9 mouse cellular contexts compared by ENCODE assay signal in the genomic region with DNA sequence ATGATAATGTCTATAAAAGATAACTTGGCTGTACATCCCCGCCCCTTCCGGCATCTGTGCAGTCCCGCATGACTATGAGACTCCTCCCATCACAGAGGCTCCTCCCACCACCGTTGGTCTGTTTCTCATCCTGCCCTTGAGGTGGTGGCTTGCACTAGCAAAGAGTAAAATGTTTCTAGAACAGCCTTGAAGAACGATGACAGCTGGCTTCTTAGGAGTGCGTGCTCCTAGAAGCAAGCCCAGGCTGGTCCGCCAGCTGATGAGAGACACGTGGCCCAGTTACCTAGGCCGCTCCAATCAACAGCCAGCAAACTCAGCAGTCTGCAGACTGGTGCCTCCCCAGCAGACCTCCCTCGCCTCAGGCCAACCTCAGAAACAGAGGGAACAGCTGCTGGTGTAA. TPM values are rescaled to one million over a fixed set of nuclear protein-coding genes. Genes with fewer than 3 reads are reported as not detected.
DNase-seq lines count a peak whose midpoint lies in the region; ATAC-seq and TF ChIP-seq lines count a peak whose summit lies in the region.
"Had no signal": no experiment of that assay in that cellular context is flagged by ENCODE, and none has a peak within 500 bp of the region (broad histone marks: within the 10 kb centered on the region; RNA-seq: fewer than 3 reads in every experiment).

No protein-coding gene starts in this region.

- H3K9ac ChIP-seq in kidney, embryonic 15.5 days: no peak overlapping the region
- no peak overlapping the region for H3K9ac ChIP-seq in CH12.LX (ENCODE audit: insufficient read depth, low read depth)
- H3K9ac ChIP-seq in limb, embryonic 14.5 days (ENCODE audit: low read depth, low read length, severe bottlenecking): no peak overlapping the region

- in situ Hi-C loops in CH12.LX (cut with MboI; ENCODE audit: low pct_ligation_motif_present, low pct_unique_long_range_greater_than_20kb, low sequenced_read_pairs): loop anchor here (5.0 kb wide), 3 partner anchors 91 to 861 kb away; a partner anchor contains a TSS

- TF ChIP-seq POLR2A in CH12.LX (IDR thresholded peaks at IDR 0.05; ENCODE audit: low read depth, low read length): no peak
- TF ChIP-seq POLR2A in limb, embryonic 14.5 days (IDR thresholded peaks at IDR 0.05; ENCODE audit: borderline replicate concordance, extremely low read depth, insufficient read depth, insufficient read length): no peak

- 46% methylated on average over 10 of the region's 10 CpGs for WGBS in kidney, embryonic 15.5 days
- WGBS in limb, embryonic 14.5 days: 23% methylated on average over 10 of the region's 10 CpGs

- no peak for TF ChIP-seq EP300 in CH12.LX (IDR thresholded peaks at IDR 0.05; ENCODE audit: low read length)

- H3K4me2 ChIP-seq in kidney, embryonic 15.5 days: no peak overlapping the region
- H3K4me2 ChIP-seq in CH12.LX (ENCODE audit: insufficient read depth, low read depth, poor library complexity, severe bottlenecking): no peak overlapping the region
- no peak overlapping the region for H3K4me2 ChIP-seq in limb, embryonic 14.5 days (replicated peaks; ENCODE audit: low read depth, low read length, severe bottlenecking)

- H3K4me3 ChIP-seq in kidney, embryonic 15.5 days (replicated peaks): no peak overlapping the region
- no peak overlapping the region for H3K4me3 ChIP-seq in CH12.LX (replicated peaks in 1 of 3; ENCODE audit: low read depth in 2 of 3, low read length in 2 of 3, poor library complexity in 1 of 3)
- no peak overlapping the region for H3K4me3 ChIP-seq in limb, embryonic 14.5 days (replicated peaks; ENCODE audit: low read length)

- H3K9me3 ChIP-seq in kidney, embryonic 15.5 days (replicated peaks): no peaks in the 10 kb centered on the region
- H3K9me3 ChIP-seq in CH12.LX (replicated peaks; ENCODE audit: low read length): no peaks in the 10 kb centered on the region
- H3K9me3 ChIP-seq in limb, embryonic 14.5 days (ENCODE audit: control insufficient read depth, low read length): no peaks in the 10 kb centered on the region

- TF ChIP-seq CTCF in CH12.LX (conservative IDR thresholded peaks at IDR 0.05 in 1 of 2, IDR thresholded peaks at IDR 0.05 in 1 of 2; ENCODE audit: low read depth in 2 of 2, low read length in 2 of 2): no peak

- H3K79me2 ChIP-seq in CH12.LX (replicated peaks; ENCODE audit: control insufficient read depth, extremely low read depth, insufficient read depth, poor library complexity, severe bottlenecking): no peaks in the 10 kb centered on the region

- ATAC-seq in kidney, embryonic 15.5 days (replicated peaks; ENCODE audit: low FRiP score): 0 out of 2 replicates have a peak, but pooled peaks have one; percentile 49
- peak; percentile 57 for ATAC-seq in activated CD4-positive, CD25-positive, alpha-beta regulatory T cell, adult 4 months
- ATAC-seq in limb, embryonic 14.5 days (ENCODE audit: low FRiP score, low read depth): peak; percentile 76; the same call in 1 of the 2 replicates

- no peak overlapping the region for H3K27ac ChIP-seq in kidney, embryonic 15.5 days
- H3K27ac ChIP-seq in CH12.LX (ENCODE audit: insufficient read depth, low read depth): no peak overlapping the region
- H3K27ac ChIP-seq in limb, embryonic 14.5 days (replicated peaks; ENCODE audit: low read depth, low read length): no peak overlapping the region

- dilution Hi-C loops in CH12.LX (cut with MboI; ENCODE audit: extremely low pct_ligation_motif_present, extremely low pct_unique_long_range_greater_than_20kb, low sequenced_read_pairs): no loop called here

- no peak for DNase-seq in kidney, adult 9 months
- DNase-seq in CH12.LX (ENCODE audit: extremely low read depth): no peak
- peak; percentile 52 for DNase-seq in limb, embryonic 14.5 days (ENCODE audit: low spot score)
- DNase-seq in frontal cortex, adult 2 months (ENCODE audit: extremely low spot score in 1 of 2, low spot score in 1 of 2): no peak
- DNase-seq in frontal cortex, postnatal 10 days (ENCODE audit: low spot score in 2 of 2): no peak
- DNase-seq in cerebellum, postnatal 14 days: no peak
- DNase-seq: adrenal gland, postnatal 10 days had no signal

- peaks cover 6% of the 10 kb centered on the region; the same call in 1 of the 2 replicates for H3K4me1 ChIP-seq in kidney, embryonic 15.5 days
- H3K4me1 ChIP-seq in CH12.LX (ENCODE audit: control insufficient read depth in 1 of 2, insufficient read depth in 2 of 2): peaks cover 9 to 28% of the 10 kb centered on the region in 2 experiments; a peak in 3 of 4 replicates
- H3K4me1 ChIP-seq in limb, embryonic 14.5 days (ENCODE audit: control insufficient read depth, insufficient read depth, low read length): no peaks in the 10 kb centered on the region

- TF ChIP-seq RAD21 in CH12.LX (IDR thresholded peaks at IDR 0.05; ENCODE audit: low read depth, low read length): no peak

- H3K27me3 ChIP-seq in kidney, embryonic 15.5 days: peaks cover 4% of the 10 kb centered on the region; the same call in 1 of the 2 replicates
- peaks cover 48% of the 10 kb centered on the region for H3K27me3 ChIP-seq in CH12.LX (replicated peaks)
- no peaks in the 10 kb centered on the region for H3K27me3 ChIP-seq in limb, embryonic 14.5 days (ENCODE audit: control insufficient read depth, insufficient read depth, low read length)

- no peaks in the 10 kb centered on the region for H3K36me3 ChIP-seq in kidney, embryonic 15.5 days
- no peaks in the 10 kb centered on the region for H3K36me3 ChIP-seq in CH12.LX (replicated peaks in 1 of 2; ENCODE audit: control insufficient read depth in 1 of 2, insufficient read depth in 1 of 2, low read length in 1 of 2)
- H3K36me3 ChIP-seq in limb, embryonic 14.5 days (ENCODE audit: control insufficient read depth, insufficient read depth, low read length): no peaks in the 10 kb centered on the region

TF ChIP-seq in CH12.LX, 34 proteins besides CTCF, POLR2A, EP300 and RAD21 (continues in another document):
- TF ChIP-seq CHD2 (IDR thresholded peaks at IDR 0.05; ENCODE audit: low read length) (no peak), JUND (conservative IDR thresholded peaks at IDR 0.05; ENCODE audit: low read depth, low read length) (no peak), NRF1 (IDR thresholded peaks at IDR 0.05; ENCODE audit: low read depth, low read length) (no peak), MEF2A (IDR thresholded peaks at IDR 0.05; ENCODE audit: borderline replicate concordance, low read depth, low read length) (no peak; the same call in 1 of the 2 replicates), NELFE (IDR thresholded peaks at IDR 0.05; ENCODE audit: low read depth, low read length) (no peak), ZC3H11A (IDR thresholded peaks at IDR 0.05; ENCODE audit: low read depth, low read length) (no peak), ZNF384 (IDR thresholded peaks at IDR 0.05; ENCODE audit: low read depth, low read length) (no peak), RCOR1 (conservative IDR thresholded peaks at IDR 0.05; ENCODE audit: low read depth, low read length) (no peak), MXI1 (IDR thresholded peaks at IDR 0.05; ENCODE audit: low read depth, low read length) (peak; percentile 86; the same call in 1 of the 2 replicates), E2F4 (IDR thresholded peaks at IDR 0.05; ENCODE audit: insufficient replicate concordance, low read depth, low read length) (no peak), BHLHE40 (IDR thresholded peaks at IDR 0.05; ENCODE audit: low read depth, low read length) (peak; percentile 82), PAX5 (IDR thresholded peaks at IDR 0.05; ENCODE audit: low read length) (no peak), ELF1 (IDR thresholded peaks at IDR 0.05; ENCODE audit: low read depth, low read length) (no peak), HCFC1 (IDR thresholded peaks at IDR 0.05; ENCODE audit: low read depth, low read length) (no peak), CHD1 (IDR thresholded peaks at IDR 0.05; ENCODE audit: low read depth, low read length) (peak; percentile 74; the same call in 1 of the 2 replicates), KAT2A (IDR thresholded peaks at IDR 0.05; ENCODE audit: insufficient replicate concordance, low read length) (no peak), POLR2AphosphoS2 (IDR thresholded peaks at IDR 0.05; ENCODE audit: low read depth, low read length) (no peak), IRF4 (IDR thresholded peaks at IDR 0.05; ENCODE audit: low read depth, low read length) (peak; percentile 39; the same call in 1 of the 2 replicates), SIN3A (IDR thresholded peaks at IDR 0.05; ENCODE audit: low read length) (no peak; the same call in 1 of the 2 replicates), ZKSCAN1 (IDR thresholded peaks at IDR 0.05; ENCODE audit: borderline replicate concordance, low read depth, low read length) (no peak), USF1 (IDR thresholded peaks at IDR 0.05; ENCODE audit: low read depth, low read length) (peak; percentile 83), UBTF (IDR thresholded peaks at IDR 0.05; ENCODE audit: low read depth, low read length) (no peak), MAFK (IDR thresholded peaks at IDR 0.05; ENCODE audit: insufficient replicate concordance, low read length) (no peak; the same call in 1 of the 2 replicates), TBP (conservative IDR thresholded peaks at IDR 0.05; ENCODE audit: low read depth, low read length) (no peak), ZMIZ1 (IDR thresholded peaks at IDR 0.05; ENCODE audit: low read depth, low read length) (no peak), ETS1 (conservative IDR thresholded peaks at IDR 0.05; ENCODE audit: low read depth, low read length) (peak; percentile 84)

RNA-seq across cellular contexts. Expression of a gene that starts 21.1 kb away (rescaled TPM):
- polyA plus RNA-seq in kidney, embryonic 15.5 days (2015; fragmentation: Nextera tagmentation; extraction: Ambion mirVana): 22.9 and 25.0 TPM in 2 replicates
- total RNA-seq in CH12.LX (2012; rRNA removed): 35.8 and 43.0 TPM in 2 replicates
- 13.0 and 14.0 TPM in 2 replicates for total RNA-seq in CH12.LX (2014; rRNA removed)
- 147 and 148 TPM in 2 replicates for polyA plus RNA-seq in CH12.LX (2012; ENCODE audit: insufficient read length, low read depth)
- 1 to 10 TPM; 4.3 to 4.4 TPM for polyA plus RNA-seq in activated CD4-positive, CD25-positive, alpha-beta regulatory T cell, adult 4 months (2017; shearing (Covaris generic))
- 71.7 and 84.3 TPM in 2 replicates for polyA plus RNA-seq in limb, embryonic 14.5 days (2012; rRNA removed)
- 12.8 and 13.7 TPM in 2 replicates for polyA plus RNA-seq in limb, embryonic 14.5 days (2014; fragmentation: Nextera tagmentation; extraction: Ambion mirVana)
- polyA plus RNA-seq in frontal cortex, adult 2 months (2012; rRNA removed): 344 and 374 TPM in 2 replicates

RNA-seq across cellular contexts. Expression of a gene that starts 45.4 kb away (rescaled TPM):
- not detected in 2 replicates for polyA plus RNA-seq in kidney, embryonic 15.5 days (2015; fragmentation: Nextera tagmentation; extraction: Ambion mirVana)
- total RNA-seq in CH12.LX (2012; rRNA removed) (not detected in 2 replicates), CH12.LX (2014; rRNA removed) (not detected in 2 replicates)
- not detected in 2 replicates for polyA plus RNA-seq in CH12.LX (2012; ENCODE audit: insufficient read length, low read depth)
- not detected for polyA plus RNA-seq in activated CD4-positive, CD25-positive, alpha-beta regulatory T cell, adult 4 months (2017; shearing (Covaris generic))
- polyA plus RNA-seq in limb, embryonic 14.5 days (2012; rRNA removed): not detected in 2 replicates
- polyA plus RNA-seq in limb, embryonic 14.5 days (2014; fragmentation: Nextera tagmentation; extraction: Ambion mirVana): not detected in 2 replicates
- 0.88 and 1.0 TPM in 2 replicates for polyA plus RNA-seq in frontal cortex, adult 2 months (2012; rRNA removed)
- total RNA-seq: adrenal gland, postnatal 10 days had no signal
